8 mouse cellular contexts compared by ENCODE assay signal in the genomic region with DNA sequence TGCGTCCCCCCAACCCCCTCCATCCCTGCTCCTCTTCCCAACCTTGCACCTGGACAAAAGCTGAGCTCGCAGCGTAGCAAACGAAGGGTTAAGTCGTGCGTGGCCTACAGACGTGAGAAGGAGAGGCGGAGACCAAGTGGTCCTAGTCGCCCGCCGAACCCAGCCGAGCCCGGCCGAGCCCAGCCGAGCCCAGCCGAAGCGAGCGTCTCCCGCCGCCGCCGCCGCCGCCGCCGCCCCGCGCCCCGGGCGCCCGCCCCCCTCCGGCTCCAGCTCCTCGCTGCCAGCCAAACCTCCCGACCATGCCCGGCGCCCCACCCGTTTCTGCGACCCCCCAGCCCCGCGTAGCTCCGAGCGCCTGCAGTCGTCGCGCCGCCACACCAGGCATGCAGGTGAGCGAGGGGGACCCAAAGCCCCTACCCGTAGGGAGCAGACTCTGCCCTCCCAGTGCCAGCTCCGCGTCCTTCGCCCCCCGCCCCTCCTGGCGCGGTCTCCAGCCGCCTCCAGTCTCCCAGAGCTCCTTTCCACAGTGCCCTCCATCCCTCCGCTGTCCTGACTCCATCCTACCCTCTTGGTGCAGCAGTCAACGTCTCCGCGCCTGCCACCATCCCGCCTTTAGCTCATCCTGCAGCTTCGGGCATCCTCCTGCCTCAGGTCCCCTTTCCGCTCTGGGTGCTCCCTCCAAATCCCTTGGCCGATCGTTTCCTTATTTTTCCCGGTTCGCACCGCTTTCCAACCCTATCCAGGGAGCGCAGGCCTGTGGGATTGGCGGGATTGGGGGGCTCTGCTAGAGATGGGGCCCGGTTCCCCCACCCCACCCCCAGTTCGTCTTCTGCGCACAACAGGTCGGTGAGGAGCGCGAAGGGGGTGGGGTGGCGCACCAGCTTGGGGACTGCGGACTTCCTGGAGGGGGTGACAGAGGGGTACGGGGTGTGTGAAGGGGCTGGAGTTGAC. TPM values are rescaled to one million over a fixed set of nuclear protein-coding genes. Genes with fewer than 3 reads are reported as not detected.
DNase-seq lines count a peak whose midpoint lies in the region; ATAC-seq and TF ChIP-seq lines count a peak whose summit lies in the region.

Gene Pianp (plus strand): TSS at position 144 of the 951 bp plus-strand sequence.

- H3K27ac ChIP-seq in gastrocnemius, adult 2 months, result no peak within 1 kb of the TSS
- H3K27ac ChIP-seq in hindbrain, embryonic 16.5 days (ENCODE audit: low read depth, low read length), result peak within 1 kb of the TSS; percentile 87
- peak within 1 kb of the TSS; percentile 95 for H3K27ac ChIP-seq in left cerebral cortex, adult 2 months

- H3K4me3 ChIP-seq in gastrocnemius, adult 2 months, result peak within 1 kb of the TSS; percentile 76
- H3K4me3 ChIP-seq in hindbrain, embryonic 16.5 days (ENCODE audit: low read length), result peak within 1 kb of the TSS; percentile 77
- peak within 1 kb of the TSS; percentile 77 for H3K4me3 ChIP-seq in left cerebral cortex, adult 2 months

- under 1% methylated on average over 60 of the region's 78 CpGs for WGBS in hindbrain, embryonic 16.5 days

- DNase-seq in R1 (ENCODE audit: low read depth, low spot score), result peak; percentile 55
- peak; percentile 88 to 91 for DNase-seq in cerebellum, postnatal 36 days
- DNase-seq in gastrocnemius, adult 2 months, result peak; percentile 80
- DNase-seq in left cerebral cortex, adult 2 months (ENCODE audit: extremely low spot score in 1 of 2, low spot score in 2 of 2), result peak; percentile 85 to 88
- peak; percentile 80 to 85 for DNase-seq in lung, postnatal 4 days
- DNase-seq in retina, postnatal 1 day, result peak; percentile 81
- DNase-seq in urinary bladder, adult 18-20 months (ENCODE audit: low spot score in 2 of 2), result peak; percentile 64 to 77

- H3K9ac ChIP-seq in hindbrain, embryonic 16.5 days (ENCODE audit: low read depth, low read length), result peak within 1 kb of the TSS; percentile 90

- peak; percentile 87 for ATAC-seq in hindbrain, embryonic 16.5 days

- H3K4me2 ChIP-seq in hindbrain, embryonic 16.5 days (ENCODE audit: low read length), result peak within 1 kb of the TSS; percentile 80

- no peaks in the 10 kb centered on the region for H3K9me3 ChIP-seq in hindbrain, embryonic 16.5 days (ENCODE audit: control insufficient read depth, low read length)

- H3K36me3 ChIP-seq in hindbrain, embryonic 16.5 days (ENCODE audit: control insufficient read depth, insufficient read depth, low read length), result peaks cover 8% of the 10 kb centered on the region

- intact Hi-C loops in gastrocnemius, adult 2 months (cut with DNase I), result no loop called here
- intact Hi-C loops in left cerebral cortex, adult 2 months (cut with DNase I), result loop anchor here (2.0 kb wide), 1 partner anchor 66 kb away; the partner anchor contains the start of gene Mlf2

- no peak for TF ChIP-seq CTCF in gastrocnemius, adult 2 months (IDR thresholded peaks at IDR 0.05)
- TF ChIP-seq CTCF in left cerebral cortex, adult 2 months (IDR thresholded peaks at IDR 0.05), result no peak

- H3K27me3 ChIP-seq in hindbrain, embryonic 16.5 days (replicated peaks; ENCODE audit: control insufficient read depth, insufficient read depth, low read length), result peaks cover 14% of the 10 kb centered on the region

- peaks cover 16% of the 10 kb centered on the region for H3K4me1 ChIP-seq in hindbrain, embryonic 16.5 days (ENCODE audit: control insufficient read depth, insufficient read depth, low read depth, low read length)

RNA-seq across cellular contexts. Expression of gene Pianp, which starts in this region (rescaled TPM):
- under 1 TPM; 0.22 to 0.41 TPM for total RNA-seq in gastrocnemius, adult 2 months (2021)
- polyA plus RNA-seq in hindbrain, embryonic 16.5 days (2015; fragmentation: Nextera tagmentation; extraction: Ambion mirVana), result 67.4 and 77.9 TPM in 2 replicates
- 100 to 1,000 TPM; 176 to 191 TPM for total RNA-seq in left cerebral cortex, adult 2 months (2021)

Comparison
In these comparisons a context has a peak if more than half of its experiments do, and no peak if none do; other contexts are left out.
1. RNA of gene Pianp (total RNA-seq): 176 to 191 TPM in left cerebral cortex, adult 2 months; 0.22 to 0.41 TPM in gastrocnemius, adult 2 months; every median in the first group is over 100 times any median in the second.
2. Peak in DNase-seq and H3K4me3 ChIP-seq in gastrocnemius, adult 2 months; RNA of the gene not detected or under 1 TPM.
3. Peak in every context shown above with its lines, with median percentiles within 50 percentile points of each other: DNase-seq and H3K4me3 ChIP-seq.